Mouse (Mus musculus) ovary, adult 18-20 months (tissue): Measurements from ENCODE around the gene Gm10392.

Experiments used
- DNase-seq: peaks from one replicate; pipeline ENCODE4 v3.0.0; 2022; ENCODE audit warnings: low spot score, mixed read lengths

Gm10392 gene

GRCm38 (mm10) chr11:77492311-77492871 lies 26.6 kb downstream of the Gm10392 start:
- DNase-seq = no peak

GRCm38 (mm10) chr11:77491502-77492291 lies 27.3 kb downstream of the Gm10392 start:
- peak; percentile 69 for DNase-seq

DNA sequence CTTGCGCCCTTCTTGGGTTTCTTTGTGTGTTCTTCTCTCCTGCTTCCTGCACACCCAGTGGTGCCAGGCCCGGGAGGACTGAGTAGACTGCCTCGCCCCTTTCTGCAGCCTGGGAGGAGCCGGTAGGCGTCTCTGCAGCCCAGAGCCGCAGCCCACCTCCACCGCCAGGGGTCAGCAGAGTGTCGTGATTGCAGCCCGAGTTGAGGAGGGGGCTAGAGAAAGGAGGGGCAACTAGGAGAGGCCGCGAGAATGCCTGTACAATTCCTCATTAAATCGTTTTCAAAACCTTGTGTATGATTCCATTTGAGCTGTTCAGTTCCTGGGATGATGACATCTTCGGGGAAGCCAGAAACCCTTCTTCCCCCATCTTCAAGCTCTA lies 27.9 kb downstream of the Gm10392 start:
- DNase-seq = peak; percentile 82

DNA sequence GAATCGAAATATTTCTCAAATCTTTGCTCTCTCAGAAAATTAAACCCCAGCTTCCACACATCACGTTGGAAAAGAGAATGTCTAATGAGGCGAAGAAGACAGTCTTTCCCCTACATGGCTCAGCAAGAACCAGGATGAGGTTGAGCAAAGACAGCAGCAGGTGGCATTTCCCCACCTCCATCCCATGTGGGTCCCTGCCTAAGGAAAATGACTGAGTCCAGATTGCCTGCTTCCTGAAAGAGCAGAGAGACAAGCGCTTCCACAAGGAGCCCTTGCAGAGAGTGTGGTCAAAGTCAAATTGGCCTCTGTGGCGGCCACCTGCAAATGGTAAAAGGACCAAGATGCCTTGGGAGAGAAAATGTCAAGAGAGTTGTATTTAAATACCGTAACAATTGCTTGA lies 28.5 kb downstream of the Gm10392 start:
- DNase-seq = no peak

GRCm38 (mm10) chr11:77489591-77490235 lies 29.3 kb downstream of the Gm10392 start, which contains the start of gene Ankrd13b:
Gene Ankrd13b, minus strand, starts transcription at chr11:77489678.
- peak; percentile 67 for DNase-seq

- DNase-seq = no peak
Observed at GRCm38 (mm10) chr11:77488771-77489581, 30.0 kb downstream of the Gm10392 start.

- no peak for DNase-seq
Observed at GRCm38 (mm10) chr11:77486798-77487197, 32.2 kb downstream of the Gm10392 start.

DNA sequence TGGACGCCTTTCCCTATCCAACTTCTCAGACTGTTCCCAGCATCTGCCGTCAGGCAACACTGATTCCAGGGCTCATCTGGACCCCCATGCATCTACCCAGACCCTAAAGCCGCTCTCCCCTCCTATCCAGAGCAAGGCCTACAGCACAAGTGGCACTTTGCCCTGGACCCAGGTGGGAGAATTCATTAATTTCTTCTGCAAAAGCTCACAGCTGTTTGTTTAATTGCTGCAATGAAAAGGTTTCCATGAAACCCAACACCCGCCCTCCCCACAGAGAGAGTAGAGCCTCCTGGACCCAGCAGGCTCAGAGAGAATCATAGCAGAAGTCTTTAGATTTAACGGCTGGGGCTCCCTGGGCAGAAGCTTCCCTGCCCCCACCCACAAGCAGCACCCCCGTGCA lies 33.8 kb downstream of the Gm10392 start:
- no peak for DNase-seq

- no peak for DNase-seq
Observed at GRCm38 (mm10) chr11:77483510-77484255, 35.3 kb downstream of the Gm10392 start.

GRCm38 (mm10) chr11:77483043-77483442 lies 36.0 kb downstream of the Gm10392 start:
- no peak for DNase-seq

- no peak for DNase-seq
Observed at GRCm38 (mm10) chr11:77476895-77477294, 42.1 kb downstream of the Gm10392 start.

DNA sequence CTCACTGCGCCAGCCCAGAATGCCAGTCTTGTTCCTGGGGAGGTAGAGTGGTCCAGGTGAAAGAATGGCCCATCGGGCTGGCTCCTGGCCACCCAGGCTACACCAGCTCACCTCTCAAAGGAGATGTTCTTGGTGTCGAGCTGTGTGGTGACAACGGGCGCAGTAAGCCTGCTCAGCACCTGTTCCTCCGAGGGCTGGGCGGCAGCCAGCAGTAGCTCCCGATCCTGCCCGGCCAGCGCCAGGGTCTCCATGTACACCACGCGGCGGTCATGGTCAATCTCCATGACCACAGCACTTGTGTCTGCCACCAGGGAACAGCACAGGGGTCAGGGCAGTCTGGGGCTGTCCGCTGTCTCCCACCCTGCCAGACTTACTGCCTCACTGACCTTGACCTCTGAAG lies 42.8 kb downstream of the Gm10392 start:
- no peak for DNase-seq

DNA sequence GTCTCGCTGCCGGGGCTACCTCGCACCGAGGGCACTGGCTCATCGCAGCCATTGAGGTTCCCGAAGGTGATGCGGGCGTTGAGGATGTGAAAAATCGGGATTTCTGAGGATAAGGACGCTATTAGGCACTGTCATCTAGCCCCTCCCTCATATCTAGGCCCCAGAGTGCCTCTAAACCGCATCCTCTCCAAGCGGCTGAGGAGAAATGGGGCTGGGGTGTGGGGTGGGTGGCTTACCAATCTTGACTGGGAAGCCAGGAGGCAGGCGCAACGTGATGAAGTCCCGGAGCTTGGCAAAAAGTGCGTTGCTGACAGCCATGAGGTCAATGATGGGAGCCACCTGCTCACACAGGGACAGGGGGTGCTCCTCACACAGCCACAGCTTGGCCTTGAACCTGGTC lies 46.2 kb downstream of the Gm10392 start:
- no peak for DNase-seq

DNA sequence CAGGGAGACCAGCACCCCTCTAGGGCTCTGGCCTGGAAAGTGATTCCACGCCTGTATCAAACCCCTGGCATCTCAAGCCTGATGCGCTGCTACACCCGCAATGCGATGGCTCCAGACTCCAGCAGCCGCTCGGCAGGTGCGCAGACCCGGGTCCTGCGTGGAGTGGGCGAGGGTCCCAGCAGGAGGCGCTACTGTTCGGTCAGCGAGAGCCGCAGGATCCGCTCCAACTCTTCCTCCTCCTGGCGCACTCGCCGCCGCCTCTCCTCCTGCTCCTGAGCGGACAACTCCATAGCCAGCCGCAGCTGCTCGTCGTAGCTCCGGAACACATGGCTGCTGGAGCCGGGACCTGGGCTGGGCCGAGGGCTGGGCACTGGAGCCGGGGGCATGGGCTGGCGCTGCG lies 47.6 kb downstream of the Gm10392 start:
- no peak for DNase-seq

DNA sequence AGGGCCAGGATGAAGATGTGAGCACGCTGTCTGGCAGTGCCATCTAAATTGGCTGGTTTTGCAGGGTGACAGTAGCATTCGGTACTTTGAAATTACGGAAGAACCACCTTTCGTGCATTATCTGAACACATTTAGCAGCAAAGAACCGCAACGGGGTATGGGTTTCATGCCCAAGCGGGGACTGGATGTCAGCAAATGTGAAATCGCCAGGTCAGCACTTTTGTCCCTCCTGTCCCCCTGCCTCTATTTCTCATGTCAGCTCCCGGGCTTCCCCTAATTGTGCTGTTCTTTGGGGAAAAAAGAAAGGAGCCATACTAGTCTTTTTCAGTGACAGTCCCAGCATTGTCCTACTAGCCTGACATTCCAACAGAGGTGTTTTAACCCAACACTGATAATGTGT lies 50.6 kb downstream of the Gm10392 start:
- no peak for DNase-seq

DNA sequence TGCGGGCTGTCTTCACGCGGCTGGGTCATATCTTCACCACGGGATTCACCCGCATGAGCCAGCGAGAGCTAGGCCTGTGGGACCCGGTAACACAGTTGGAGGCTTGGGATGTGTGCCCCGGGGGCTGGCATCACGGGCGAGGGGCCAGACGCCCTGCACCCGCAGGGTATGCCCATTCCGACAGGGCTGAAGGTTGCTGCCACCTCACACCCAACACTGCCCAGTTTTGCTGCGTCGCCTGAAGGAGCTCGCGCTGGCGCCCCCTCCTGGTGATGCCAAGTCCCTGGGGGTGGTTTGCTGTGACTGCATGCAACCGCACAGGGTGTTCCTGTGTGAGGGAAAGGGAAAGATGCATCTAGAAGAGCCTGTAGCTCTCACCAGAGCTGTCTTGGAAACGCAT lies 51.2 kb downstream of the Gm10392 start:
- peak; percentile 47 for DNase-seq

DNA sequence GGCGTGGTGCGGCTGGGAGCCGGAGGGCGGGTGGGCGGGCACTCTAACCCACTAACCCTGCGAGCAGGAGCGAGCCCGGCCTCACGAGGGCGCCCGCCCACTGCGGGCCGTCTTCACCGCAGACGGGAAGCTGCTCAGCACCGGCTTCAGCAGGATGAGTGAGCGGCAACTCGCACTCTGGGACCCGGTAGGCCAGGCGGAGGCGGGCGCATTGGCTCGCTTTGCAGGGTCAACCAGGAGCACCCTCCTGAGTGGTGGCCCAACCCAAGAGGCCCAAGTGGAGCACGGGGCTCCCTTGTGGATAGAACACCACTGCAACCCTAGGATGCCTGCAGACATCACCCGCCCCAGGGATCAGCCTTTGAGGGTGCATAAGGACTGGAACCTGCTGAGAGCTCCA lies 51.8 kb downstream of the Gm10392 start:
- DNase-seq = peak; percentile 41
